Mouse (Mus musculus) midbrain, postnatal 0 days (tissue): ENCODE results near the gene Phactr2. TPM values are rescaled to one million over a fixed set of nuclear protein-coding genes. Genes with fewer than 3 reads are reported as not detected.

Experiments
- ATAC-seq: fragments of 200-750 bp; cut with Nextera tagmentation; 2 replicates; pipeline ENCODE4 v1.8.0; 2017; ENCODE audit warnings: moderate number of reproducible peaks, mild to moderate bottlenecking, moderate TSS enrichment, moderate library complexity; ENCODE audit not compliant: low FRiP score
- DNase-seq: peaks from one replicate; pipeline ENCODE4 v3.0.0-alpha.2; 2015; ENCODE audit warnings: low spot score
- H3K27ac ChIP-seq: fragments of 300-500 bp; sonication (generic); 2 replicates; pipeline ENCODE4 v1.5.1; 2014; ENCODE audit warnings: low read depth, mild to moderate bottlenecking, low read length, mixed read lengths
- H3K27me3 ChIP-seq: fragments of 300-500 bp; sonication (generic); 2 replicates; pipeline ENCODE4 v1.6.1; 2014; ENCODE audit warnings: low read length, control low read depth, mixed read lengths; ENCODE audit not compliant: insufficient read depth
- H3K36me3 ChIP-seq: fragments of 300-500 bp; sonication (generic); 2 replicates; pipeline ENCODE4 v1.6.1; 2014; ENCODE audit warnings: low read length, control low read depth, mixed read lengths; ENCODE audit not compliant: insufficient read depth
- H3K4me1 ChIP-seq: fragments of 300-500 bp; sonication (generic); 2 replicates; pipeline ENCODE4 v1.6.1; 2014; ENCODE audit warnings: mild to moderate bottlenecking, control low read depth, antibody characterized with exemption, low read length, mixed read lengths; ENCODE audit not compliant: insufficient read depth
- H3K4me2 ChIP-seq: fragments of 300-500 bp; sonication (generic); 2 replicates; pipeline ENCODE4 v1.6.1; 2014; ENCODE audit warnings: low read depth, mild to moderate bottlenecking, low read length, mixed read lengths; ENCODE audit not compliant: poor library complexity, severe bottlenecking
- H3K4me3 ChIP-seq: fragments of 300-500 bp; sonication (generic); 2 replicates; pipeline ENCODE4 v1.5.1; 2014; ENCODE audit warnings: low read depth, mild to moderate bottlenecking, low read length, moderate library complexity
- H3K9ac ChIP-seq: fragments of 300-500 bp; sonication (generic); replicated peaks from 2 replicates; pipeline ENCODE4 v1.6.1; 2014; ENCODE audit warnings: mild to moderate bottlenecking, low read length, moderate library complexity, mixed read lengths; ENCODE audit not compliant: poor library complexity, severe bottlenecking
- H3K9me3 ChIP-seq: fragments of 300-500 bp; sonication (generic); 2 replicates; pipeline ENCODE4 v1.6.1; 2016; ENCODE audit warnings: low read length, control low read depth
- CTCF ChIP-seq: IDR thresholded peaks from 2 replicates; pipeline ENCODE4 v1.5.1; 2016; ENCODE audit warnings: antibody characterized with exemption, mild to moderate bottlenecking
- WGBS: fragments of 180-500 bp; shearing (Covaris S2); extraction: QIAGEN DNeasy Blood & Tissue Kit; methylation state at CpG from one replicate; pipeline ENCODE4 v1.1.7; 2014; 5-methylcytosine and 5-hydroxymethylcytosine counted together
- polyA plus RNA-seq: library from polyadenylated mRNA; unstranded; fragments of >200 nt; fragmentation: Nextera tagmentation; extraction: Ambion mirVana; gene quantifications from 2 replicates; pipeline ENCODE4 v1.2.1, GENCODE M21; 2015
- total RNA-seq: library from RNA; depleted of rRNA; stranded (reverse); fragments of >200 nt; gene quantifications from 2 replicates; pipeline ENCODE4 v1.2.3, GENCODE M21; 2014

The Phactr2 gene
- total and polyA plus RNA-seq, 2 experiments from 2014 or later: 8.4 to 9.0 TPM

- H3K27ac ChIP-seq: no peak overlapping the region
- no peaks in the 10 kb centered on the region for H3K9me3 ChIP-seq
- no peaks in the 10 kb centered on the region for H3K36me3 ChIP-seq
- no peaks in the 10 kb centered on the region for H3K4me1 ChIP-seq
- no peak overlapping the region for H3K9ac ChIP-seq
- H3K27me3 ChIP-seq: no peaks in the 10 kb centered on the region
- ATAC-seq (no peak), DNase-seq (peak; percentile 75)
- no peak overlapping the region for H3K4me2 ChIP-seq
- H3K4me3 ChIP-seq: no peak overlapping the region
- TF ChIP-seq CTCF: no peak
- 42% methylated on average over 3 of the region's 3 CpGs for WGBS
Observed at GRCm38 (mm10) chr10:13358679-13359078, 115.5 kb downstream of the Phactr2 start.

GRCm38 (mm10) chr10:13346609-13347290, 127.5 kb downstream of the Phactr2 start:
- WGBS: 48% methylated on average over 5 of the region's 5 CpGs
- no peak for ATAC-seq
- no peak overlapping the region for H3K27ac ChIP-seq
- no peak overlapping the region for H3K4me2 ChIP-seq
- H3K9me3 ChIP-seq: no peaks in the 10 kb centered on the region
- DNase-seq: no peak
- no peaks in the 10 kb centered on the region for H3K4me1 ChIP-seq
- no peak for TF ChIP-seq CTCF
- no peaks in the 10 kb centered on the region for H3K27me3 ChIP-seq
- no peak overlapping the region for H3K4me3 ChIP-seq
- no peaks in the 10 kb centered on the region for H3K36me3 ChIP-seq
- H3K9ac ChIP-seq: no peak overlapping the region

- Histone ChIP-seq H3K9me3 (no peaks in the 10 kb centered on the region), H3K27ac (no peak overlapping the region), H3K27me3 (no peaks in the 10 kb centered on the region), H3K4me2 (no peak overlapping the region), H3K4me1 (no peaks in the 10 kb centered on the region), H3K9ac (no peak overlapping the region), H3K4me3 (no peak overlapping the region), H3K36me3 (no peaks in the 10 kb centered on the region)
- WGBS: 63% methylated on average over 3 of the region's 3 CpGs
- ATAC-seq (no peak), DNase-seq (no peak)
- no peak for TF ChIP-seq CTCF
Observed at GRCm38 (mm10) chr10:13340583-13340982, 133.6 kb downstream of the Phactr2 start.

- Histone ChIP-seq H3K4me1 (no peaks in the 10 kb centered on the region), H3K27me3 (no peaks in the 10 kb centered on the region), H3K4me3 (no peak overlapping the region), H3K9me3 (no peaks in the 10 kb centered on the region), H3K36me3 (no peaks in the 10 kb centered on the region), H3K27ac (no peak overlapping the region), H3K4me2 (no peak overlapping the region), H3K9ac (no peak overlapping the region)
- DNase-seq (no peak), ATAC-seq (no peak)
- WGBS: 56% methylated on average over 4 of the region's 4 CpGs
- no peak for TF ChIP-seq CTCF
Observed at GRCm38 (mm10) chr10:13336964-13337363, 137.2 kb downstream of the Phactr2 start.

- ATAC-seq: no peak
- 64% methylated on average over 6 of the region's 6 CpGs for WGBS
- Histone ChIP-seq H3K4me3 (no peak overlapping the region), H3K9ac (no peak overlapping the region), H3K4me2 (no peak overlapping the region), H3K4me1 (no peaks in the 10 kb centered on the region), H3K27ac (no peak overlapping the region), H3K27me3 (no peaks in the 10 kb centered on the region), H3K36me3 (no peaks in the 10 kb centered on the region), H3K9me3 (no peaks in the 10 kb centered on the region)
- TF ChIP-seq CTCF: no peak
- DNase-seq: peak; percentile 36
Observed at GRCm38 (mm10) chr10:13335814-13336213, 138.4 kb downstream of the Phactr2 start.

- no peak for TF ChIP-seq CTCF
- H3K9me3 ChIP-seq: no peaks in the 10 kb centered on the region
Observed at GRCm38 (mm10) chr10:13335347-13335746, 138.9 kb downstream of the Phactr2 start.

More at GRCm38 (mm10) chr10:13335347-13335746, 138.9 kb downstream of the Phactr2 start:
- Histone ChIP-seq H3K4me2 (no peak overlapping the region), H3K36me3 (no peaks in the 10 kb centered on the region), H3K27ac (no peak overlapping the region), H3K4me3 (no peak overlapping the region), H3K9ac (no peak overlapping the region), H3K27me3 (no peaks in the 10 kb centered on the region), H3K4me1 (no peaks in the 10 kb centered on the region)
- ATAC-seq: no peak
- DNase-seq: no peak
- WGBS: 56% methylated on average over 6 of the region's 6 CpGs
